Mouse (Mus musculus) testis, adult 2 months (tissue): ENCODE results near the gene Pparg.

Source experiments
- CTCF ChIP-seq: fragments of 200-500 bp; IDR thresholded peaks from 2 replicates; pipeline ENCODE4 v1.5.1; 2012; ENCODE audit warnings: low read depth, mild to moderate bottlenecking, inconsistent platforms, low read length, moderate library complexity; ENCODE audit not compliant: control insufficient read depth, insufficient read depth, insufficient replicate concordance
- POLR2A ChIP-seq: fragments of 200-500 bp; IDR thresholded peaks from 2 replicates; pipeline ENCODE4 v1.6.1; 2012; ENCODE audit warnings: low read depth, mild to moderate bottlenecking, inconsistent platforms, low read length, moderate library complexity; ENCODE audit not compliant: control insufficient read depth

DNA sequence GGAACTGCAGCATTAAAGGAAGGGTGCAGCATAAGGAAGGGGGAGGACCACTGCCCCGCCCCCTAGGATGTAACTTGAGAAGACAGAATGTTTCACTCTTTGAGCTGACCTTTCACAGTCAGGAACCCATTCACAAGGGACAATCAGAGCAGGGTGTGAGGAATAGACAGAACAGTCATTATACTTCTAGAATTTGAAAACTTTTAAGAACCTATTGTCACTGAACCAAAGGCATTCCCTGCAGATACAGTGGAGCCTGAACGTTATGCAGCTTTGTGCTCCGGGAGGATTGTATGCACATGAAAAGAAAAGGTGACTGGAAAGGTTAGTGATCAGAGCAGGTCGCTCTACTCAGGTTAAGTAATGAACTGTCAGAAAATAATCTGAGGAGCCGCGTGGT lies 25.2 kb upstream of the Pparg start:
- no peak for TF ChIP-seq POLR2A
- TF ChIP-seq CTCF: no peak
